ENCODE assay signal across 23 mouse cellular contexts in the genomic region with DNA sequence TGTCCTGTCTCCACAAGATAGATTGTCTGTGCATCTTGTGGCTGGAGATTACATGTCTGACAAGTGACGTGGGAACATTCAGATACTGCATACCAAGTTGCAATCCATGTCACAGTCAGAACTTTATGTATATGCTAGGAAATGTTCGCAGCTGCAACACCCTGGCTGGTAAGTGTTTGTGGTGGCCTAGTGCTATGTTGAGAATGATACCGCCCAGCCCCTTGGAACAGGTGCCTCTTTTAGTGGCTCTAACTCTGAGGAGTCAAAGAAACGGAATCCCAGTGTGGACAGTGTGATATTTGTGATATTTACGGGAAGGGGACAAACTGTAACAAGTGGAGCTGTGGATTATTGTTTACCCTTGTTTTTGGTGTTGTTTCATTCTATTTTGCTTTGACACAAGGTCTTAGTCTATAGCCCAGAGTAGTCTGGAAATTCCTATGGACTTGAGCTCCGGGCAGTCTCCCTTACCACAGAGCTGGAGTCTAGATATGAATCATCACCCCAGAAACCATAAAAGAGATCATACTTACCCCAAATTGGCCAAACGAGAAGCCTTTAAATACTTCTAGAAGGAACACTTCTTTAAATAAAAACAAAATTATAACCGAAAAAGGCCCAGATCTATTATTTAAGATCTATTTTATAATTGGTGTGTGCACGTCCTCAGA. TPM values are rescaled to one million over a fixed set of nuclear protein-coding genes. Genes with fewer than 3 reads are reported as not detected.
DNase-seq lines count a peak whose midpoint lies in the region; ATAC-seq and TF ChIP-seq lines count a peak whose summit lies in the region.
"Had no signal": no experiment of that assay in that cellular context is flagged by ENCODE, and none has a peak within 500 bp of the region (broad histone marks: within the 10 kb centered on the region; RNA-seq: fewer than 3 reads in every experiment).

No protein-coding gene starts in this region.

- H3K4me1 ChIP-seq in liver, embryonic 11.5 days (replicated peaks; ENCODE audit: control insufficient read depth, insufficient read depth, low read length), result no peaks in the 10 kb centered on the region
- H3K4me1 ChIP-seq in liver, embryonic 12.5 days, result no peaks in the 10 kb centered on the region
- H3K4me1 ChIP-seq in CH12.LX (ENCODE audit: control insufficient read depth in 1 of 2, insufficient read depth in 2 of 2), result peaks cover 17 to 28% of the 10 kb centered on the region in 2 experiments
- H3K4me1 ChIP-seq: forebrain, embryonic 10.5 days; forebrain, embryonic 12.5 days had no signal

- no peaks in the 10 kb centered on the region for H3K79me3 ChIP-seq in C2C12 (ENCODE audit: low read depth)

- no peak for TF ChIP-seq CTCF in C2C12 (IDR thresholded peaks at IDR 0.05; ENCODE audit: control insufficient read depth, insufficient read depth, insufficient read length)
- TF ChIP-seq CTCF in CH12.LX (conservative IDR thresholded peaks at IDR 0.05 in 1 of 2, IDR thresholded peaks at IDR 0.05 in 1 of 2; ENCODE audit: low read depth in 2 of 2, low read length in 2 of 2), result no peak

- no peak for ATAC-seq in liver, embryonic 11.5 days (replicated peaks; ENCODE audit: low FRiP score)
- ATAC-seq in liver, embryonic 12.5 days, result no peak
- ATAC-seq: activated CD4-positive, CD25-positive, alpha-beta regulatory T cell, adult 4 months; CD4-positive, CD25-positive, alpha-beta regulatory T cell, adult 4 months; forebrain, embryonic 14.5 days; forebrain, embryonic 16.5 days had no signal

- H3K27ac ChIP-seq in liver, embryonic 11.5 days (ENCODE audit: low read depth, low read length), result no peak overlapping the region
- H3K27ac ChIP-seq in liver, embryonic 12.5 days, result no peak overlapping the region
- no peak overlapping the region for H3K27ac ChIP-seq in CH12.LX (ENCODE audit: insufficient read depth, low read depth)
- H3K27ac ChIP-seq: embryonic facial prominence, embryonic 10.5 days; embryonic facial prominence, embryonic 12.5 days; forebrain, embryonic 10.5 days; forebrain, embryonic 12.5 days had no signal

- DNase-seq in liver, embryonic 11.5 days (ENCODE audit: low spot score), result peak; percentile 22
- DNase-seq in CH12.LX (ENCODE audit: extremely low read depth), result no peak
- DNase-seq in T-cell, adult 2 months (ENCODE audit: low spot score), result no peak
- DNase-seq in left cerebral cortex, adult 8-10 months (ENCODE audit: low spot score in 2 of 2), result no peak
- DNase-seq: adrenal gland, adult 8-10 months; adrenal gland, postnatal 14 days; adrenal gland, postnatal 36 days; cerebellum, adult 11-12 months; cerebellum, adult 2 months; cerebellum, adult 9-10 months; cerebellum, postnatal 10 days; cerebellum, postnatal 25 days had no signal

- H3K4me2 ChIP-seq in liver, embryonic 11.5 days, result no peak overlapping the region
- H3K4me2 ChIP-seq in liver, embryonic 12.5 days, result no peak overlapping the region
- H3K4me2 ChIP-seq in CH12.LX (ENCODE audit: insufficient read depth, low read depth, poor library complexity, severe bottlenecking), result no peak overlapping the region
- H3K4me2 ChIP-seq: embryonic facial prominence, embryonic 12.5 days; forebrain, embryonic 12.5 days had no signal

- H3K4me3 ChIP-seq in liver, embryonic 11.5 days (ENCODE audit: low read depth, low read length), result no peak overlapping the region
- H3K4me3 ChIP-seq in liver, embryonic 12.5 days, result no peak overlapping the region
- no peak overlapping the region for H3K4me3 ChIP-seq in C2C12 (ENCODE audit: insufficient read depth, poor library complexity, severe bottlenecking)
- H3K4me3 ChIP-seq in CH12.LX (replicated peaks in 1 of 3; ENCODE audit: low read depth in 2 of 3, low read length in 2 of 3, poor library complexity in 1 of 3), result no peak overlapping the region
- H3K4me3 ChIP-seq: embryonic facial prominence, embryonic 10.5 days; embryonic facial prominence, embryonic 12.5 days; forebrain, embryonic 10.5 days; forebrain, embryonic 12.5 days had no signal

- no peaks in the 10 kb centered on the region for H3K36me3 ChIP-seq in liver, embryonic 11.5 days (ENCODE audit: control insufficient read depth, insufficient read depth, low read length)
- H3K36me3 ChIP-seq in liver, embryonic 12.5 days, result no peaks in the 10 kb centered on the region
- no peaks in the 10 kb centered on the region for H3K36me3 ChIP-seq in C2C12 (ENCODE audit: control insufficient read depth, insufficient read depth)
- no peaks in the 10 kb centered on the region for H3K36me3 ChIP-seq in CH12.LX (replicated peaks in 1 of 2; ENCODE audit: control insufficient read depth in 1 of 2, insufficient read depth in 1 of 2, low read length in 1 of 2)
- H3K36me3 ChIP-seq: embryonic facial prominence, embryonic 10.5 days; embryonic facial prominence, embryonic 12.5 days; forebrain, embryonic 10.5 days; forebrain, embryonic 12.5 days had no signal

- no peak overlapping the region for H3K9ac ChIP-seq in liver, embryonic 11.5 days (ENCODE audit: low read depth, low read length)
- no peak overlapping the region for H3K9ac ChIP-seq in liver, embryonic 12.5 days
- H3K9ac ChIP-seq in CH12.LX (ENCODE audit: insufficient read depth, low read depth), result no peak overlapping the region
- H3K9ac ChIP-seq: embryonic facial prominence, embryonic 12.5 days; forebrain, embryonic 12.5 days had no signal

- in situ Hi-C loops in CH12.LX (cut with MboI; ENCODE audit: low pct_ligation_motif_present, low pct_unique_long_range_greater_than_20kb, low sequenced_read_pairs), result loop anchor here (5.0 kb wide), 1 partner anchor 119 kb away; no protein-coding TSS in a partner anchor

- no peaks in the 10 kb centered on the region for H3K27me3 ChIP-seq in liver, embryonic 11.5 days (replicated peaks; ENCODE audit: control insufficient read depth, insufficient read depth, low read length)
- no peaks in the 10 kb centered on the region for H3K27me3 ChIP-seq in liver, embryonic 12.5 days (replicated peaks)
- H3K27me3 ChIP-seq in C2C12 (ENCODE audit: control insufficient read depth, insufficient read depth, insufficient read length), result no peaks in the 10 kb centered on the region
- H3K27me3 ChIP-seq in CH12.LX (replicated peaks), result no peaks in the 10 kb centered on the region
- H3K27me3 ChIP-seq: embryonic facial prominence, embryonic 12.5 days; forebrain, embryonic 12.5 days had no signal

- H3ac ChIP-seq in C2C12 (ENCODE audit: control insufficient read depth, insufficient read length, low read depth), result no peak overlapping the region

- no peak for TF ChIP-seq POLR2A in CH12.LX (IDR thresholded peaks at IDR 0.05; ENCODE audit: low read depth, low read length)

- TF ChIP-seq RAD21 in CH12.LX (IDR thresholded peaks at IDR 0.05; ENCODE audit: low read depth, low read length), result no peak

- H3K9me3 ChIP-seq in liver, embryonic 11.5 days (ENCODE audit: control insufficient read depth, low read length), result no peaks in the 10 kb centered on the region
- H3K9me3 ChIP-seq in liver, embryonic 12.5 days (replicated peaks), result no peaks in the 10 kb centered on the region
- peaks cover 8% of the 10 kb centered on the region for H3K9me3 ChIP-seq in CH12.LX (replicated peaks; ENCODE audit: low read length)
- H3K9me3 ChIP-seq: embryonic facial prominence, embryonic 10.5 days; embryonic facial prominence, embryonic 12.5 days; forebrain, embryonic 10.5 days; forebrain, embryonic 12.5 days had no signal

- TF ChIP-seq EP300 in CH12.LX (IDR thresholded peaks at IDR 0.05; ENCODE audit: low read length), result peak; percentile 71; the same call in 1 of the 2 replicates

- dilution Hi-C loops in CH12.LX (cut with MboI; ENCODE audit: extremely low pct_ligation_motif_present, extremely low pct_unique_long_range_greater_than_20kb, low sequenced_read_pairs), result no loop called here

- no peaks in the 10 kb centered on the region for H3K79me2 ChIP-seq in C2C12 (ENCODE audit: control insufficient read depth, insufficient read depth)
- H3K79me2 ChIP-seq in CH12.LX (replicated peaks; ENCODE audit: control insufficient read depth, extremely low read depth, insufficient read depth, poor library complexity, severe bottlenecking), result no peaks in the 10 kb centered on the region

- WGBS in liver, embryonic 11.5 days, result 74% methylated on average over 9 of the region's 9 CpGs
- WGBS in liver, embryonic 12.5 days (ENCODE audit: insufficient replicate concordance), result 66% methylated on average over 9 of the region's 9 CpGs

TF ChIP-seq in C2C12, 6 proteins besides CTCF, POLR2A, EP300 and RAD21:
- TF ChIP-seq MYOG (IDR thresholded peaks at IDR 0.05; ENCODE audit: control insufficient read depth, extremely low read depth, insufficient read length) (no peak), MAX (IDR thresholded peaks at IDR 0.05) (no peak), USF1 (IDR thresholded peaks at IDR 0.05; ENCODE audit: low read depth) (no peak), MYOD1 (IDR thresholded peaks at IDR 0.05; ENCODE audit: control insufficient read depth, insufficient read length, low read depth) (peak; percentile 95), CEBPB (IDR thresholded peaks at IDR 0.05; ENCODE audit: low read depth) (no peak)

TF ChIP-seq in CH12.LX, 34 proteins besides CTCF, POLR2A, EP300 and RAD21 (continues in another document):
- TF ChIP-seq JUND (conservative IDR thresholded peaks at IDR 0.05; ENCODE audit: low read depth, low read length) (peak; percentile 87), MXI1 (IDR thresholded peaks at IDR 0.05; ENCODE audit: low read depth, low read length) (no peak), JUN (IDR thresholded peaks at IDR 0.05; ENCODE audit: insufficient read depth, low read depth, low read length) (peak; percentile 37; the same call in 1 of the 2 replicates), ZC3H11A (IDR thresholded peaks at IDR 0.05; ENCODE audit: low read depth, low read length) (no peak), BHLHE40 (IDR thresholded peaks at IDR 0.05; ENCODE audit: low read depth, low read length) (peak; percentile 32; the same call in 1 of the 2 replicates), NRF1 (IDR thresholded peaks at IDR 0.05; ENCODE audit: low read depth, low read length) (no peak), ZMIZ1 (IDR thresholded peaks at IDR 0.05; ENCODE audit: low read depth, low read length) (no peak)

RNA-seq across cellular contexts. Expression of gene A930033H14Rik, which starts 25.0 kb away (rescaled TPM):
- 1.1 and 1.6 TPM in 2 replicates for polyA plus RNA-seq in liver, embryonic 11.5 days (2014; fragmentation: Nextera tagmentation; extraction: Ambion mirVana)
- polyA plus RNA-seq in liver, embryonic 12.5 days (2016; fragmentation: Nextera tagmentation; extraction: Ambion mirVana), result 0.81 TPM in 2 replicates
- polyA plus RNA-seq in C2C12 (2012; fragmentation: generic; extraction: Trizol), result 0.48 TPM
- 0.84 and 0.85 TPM in 2 replicates for total RNA-seq in CH12.LX (2012; rRNA removed)
- 0.13 and 0.15 TPM in 2 replicates for total RNA-seq in CH12.LX (2014; rRNA removed)
- polyA plus RNA-seq in CH12.LX (2012; ENCODE audit: insufficient read length, low read depth), result 0.46 and 0.50 TPM in 2 replicates
- total RNA-seq in left cerebral cortex, adult 8-10 months (2022), result 1 to 10 TPM; 2.3 to 3.3 (median 2.9) TPM
- total RNA-seq: MEL had no signal
- polyA plus RNA-seq: activated CD4-positive, CD25-positive, alpha-beta regulatory T cell, adult 4 months; CD4-positive, CD25-positive, alpha-beta regulatory T cell, adult 4 months had no signal

RNA-seq across cellular contexts. Expression of gene Rhobtb1, which starts 36.7 kb away (rescaled TPM):
- polyA plus RNA-seq in liver, embryonic 11.5 days (2014; fragmentation: Nextera tagmentation; extraction: Ambion mirVana), result 16.1 and 17.4 TPM in 2 replicates
- polyA plus RNA-seq in liver, embryonic 12.5 days (2016; fragmentation: Nextera tagmentation; extraction: Ambion mirVana), result 8.8 and 9.0 TPM in 2 replicates
- 3.8 TPM for polyA plus RNA-seq in C2C12 (2012; fragmentation: generic; extraction: Trizol)
- 12.2 and 13.3 TPM in 2 replicates for total RNA-seq in CH12.LX (2012; rRNA removed)
- total RNA-seq in CH12.LX (2014; rRNA removed), result 2.7 and 3.4 TPM in 2 replicates
- 3.1 and 3.7 TPM in 2 replicates for polyA plus RNA-seq in CH12.LX (2012; ENCODE audit: insufficient read length, low read depth)
- total RNA-seq in left cerebral cortex, adult 8-10 months (2022), result 1 to 10 TPM; 5.7 to 9.0 (median 6.8) TPM
- total RNA-seq: MEL had no signal
- polyA plus RNA-seq: activated CD4-positive, CD25-positive, alpha-beta regulatory T cell, adult 4 months; CD4-positive, CD25-positive, alpha-beta regulatory T cell, adult 4 months had no signal
